Mouse (Mus musculus) megakaryocyte, embryonic 14.5 days (primary cell): ENCODE measurements around the gene Cenpv. TPM values are rescaled to one million over a fixed set of nuclear protein-coding genes. Genes with fewer than 3 reads are reported as not detected.

ENCODE experiments used
- H3K27me3 ChIP-seq: replicated peaks from 2 replicates; pipeline ENCODE3; 2012; ENCODE audit warnings: inconsistent platforms
- H3K36me3 ChIP-seq: replicated peaks from 2 replicates; pipeline ENCODE3; 2012; ENCODE audit warnings: low read length, inconsistent platforms, mixed read lengths
- H3K4me1 ChIP-seq: 2 replicates; pipeline ENCODE4 v1.6.1; 2012; ENCODE audit warnings: inconsistent platforms
- H3K4me3 ChIP-seq: replicated peaks from 2 replicates; pipeline ENCODE3; 2012; ENCODE audit warnings: moderate library complexity, mild to moderate bottlenecking, inconsistent platforms
- H3K9me3 ChIP-seq: 2 replicates; pipeline ENCODE4 v1.6.1; 2012; ENCODE audit warnings: inconsistent platforms
- FLI1 ChIP-seq: IDR thresholded peaks from 2 replicates; pipeline ENCODE4 v1.6.1; 2012; ENCODE audit warnings: low read length, inconsistent platforms, mixed read lengths
- GATA1 ChIP-seq: IDR thresholded peaks from 3 replicates; pipeline ENCODE4 v1.6.1; 2012; ENCODE audit warnings: mixed read lengths, low read length, inconsistent platforms, borderline replicate concordance
- polyA plus RNA-seq: library from polyadenylated mRNA; stranded (reverse); fragments of >175 nt; gene quantifications from 2 replicates; pipeline ENCODE4 v1.2.3, GENCODE M21; 2012; ENCODE audit warnings: low replicate concordance; ENCODE audit not compliant: insufficient read depth

Cenpv gene
- polyA plus RNA-seq, 1 experiment, result 10.8 TPM

DNA sequence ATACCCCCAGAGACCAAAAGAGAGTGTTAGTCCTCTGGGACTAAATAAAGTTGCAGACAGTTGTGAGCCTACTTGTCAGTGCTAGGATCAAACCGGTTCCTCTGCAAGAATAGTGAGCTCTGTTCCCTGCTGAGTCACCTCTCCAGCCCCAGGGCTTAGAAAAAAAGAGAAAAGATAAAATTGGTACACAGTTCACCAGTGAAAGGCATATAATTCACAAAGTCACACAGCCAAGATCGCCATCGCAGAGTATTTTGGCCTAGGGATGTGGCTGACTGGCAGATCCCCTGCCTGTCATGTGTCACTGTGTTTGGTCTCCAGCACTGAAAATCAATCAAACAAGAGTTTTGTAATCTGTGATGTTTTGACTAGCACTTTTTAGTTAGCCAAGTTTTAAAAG lies 29.2 kb upstream of the Cenpv start:
- H3K9me3 ChIP-seq, result no peaks in the 10 kb centered on the region; the same call in 1 of the 2 replicates
- H3K4me1 ChIP-seq, result peaks cover 44% of the 10 kb centered on the region
- H3K27me3 ChIP-seq, result peaks cover 3% of the 10 kb centered on the region
- H3K4me3 ChIP-seq, result peak overlapping the region; percentile 71
- no peak for TF ChIP-seq GATA1
- TF ChIP-seq FLI1, result no peak
- H3K36me3 ChIP-seq, result no peaks in the 10 kb centered on the region

DNA sequence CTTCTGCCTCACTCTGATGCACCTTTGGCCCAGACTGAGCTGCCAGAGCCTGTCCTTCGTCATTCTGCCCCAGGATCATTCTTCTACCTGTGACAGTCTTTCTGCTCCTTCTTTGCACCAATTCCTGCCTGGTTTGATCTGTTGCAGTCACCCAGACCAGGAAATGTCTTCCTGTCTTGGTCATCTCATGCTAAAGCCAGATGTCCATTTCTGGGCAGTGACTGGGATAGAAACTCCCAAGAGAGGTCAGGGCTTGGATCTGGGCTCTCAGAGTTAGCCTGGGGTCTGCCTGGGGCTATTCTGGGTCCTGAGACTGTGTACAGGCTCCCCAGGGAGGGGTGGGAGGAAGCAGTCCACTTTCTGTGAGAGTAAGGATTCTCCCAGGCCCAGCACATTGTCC lies 27.1 kb upstream of the Cenpv start:
- H3K4me1 ChIP-seq, result peaks cover 41% of the 10 kb centered on the region
- H3K36me3 ChIP-seq, result no peaks in the 10 kb centered on the region
- peak overlapping the region; percentile 35 for H3K4me3 ChIP-seq
- no peak for TF ChIP-seq FLI1
- TF ChIP-seq GATA1, result no peak
- H3K9me3 ChIP-seq, result no peaks in the 10 kb centered on the region
- H3K27me3 ChIP-seq, result peaks cover 3% of the 10 kb centered on the region

DNA sequence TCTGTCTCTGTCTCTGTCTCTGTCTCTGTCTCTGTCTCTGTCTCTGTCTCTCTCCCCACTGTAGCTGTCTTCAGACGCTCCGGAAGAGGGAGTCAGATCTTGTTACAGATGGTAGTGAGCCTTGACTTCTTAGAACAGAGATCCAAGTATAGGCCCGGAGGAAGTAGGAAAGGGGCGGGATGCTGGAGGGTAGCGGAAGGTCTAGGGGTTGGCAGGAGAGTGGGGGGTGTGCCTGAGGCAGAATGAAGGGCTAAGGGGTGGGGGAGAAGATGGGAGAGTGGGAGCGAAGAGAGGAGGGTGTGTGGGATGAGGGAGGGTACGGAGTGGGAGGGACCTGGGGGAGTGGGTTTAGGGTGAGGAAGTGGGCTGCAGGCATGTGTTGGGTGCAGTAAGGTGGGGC lies 26.7 kb upstream of the Cenpv start:
- Histone ChIP-seq H3K27me3 (peaks cover 3% of the 10 kb centered on the region), H3K9me3 (no peaks in the 10 kb centered on the region), H3K4me3 (peak overlapping the region; percentile 35), H3K36me3 (no peaks in the 10 kb centered on the region), H3K4me1 (peaks cover 39% of the 10 kb centered on the region)
- no peak for TF ChIP-seq GATA1
- TF ChIP-seq FLI1, result no peak

DNA sequence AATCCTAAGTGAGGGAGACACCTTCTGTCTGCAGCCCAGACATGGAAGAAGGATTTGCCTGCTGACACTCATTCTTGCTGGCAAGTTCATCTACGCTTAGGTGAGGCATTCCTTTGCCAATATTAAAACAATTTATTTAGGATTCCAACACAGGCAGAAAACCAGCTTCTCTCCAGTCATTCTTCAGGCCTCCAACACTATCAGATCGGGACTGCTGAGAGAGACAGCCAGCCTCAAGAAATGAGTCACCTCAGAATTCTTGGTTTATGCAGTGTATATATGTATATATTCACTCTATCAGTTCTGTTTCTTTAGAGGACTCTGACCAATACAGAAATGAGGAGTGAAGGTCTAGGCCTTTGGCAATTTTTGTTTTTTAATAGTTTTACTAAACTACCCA lies 24.5 kb upstream of the Cenpv start:
- no peak overlapping the region for H3K4me3 ChIP-seq
- TF ChIP-seq FLI1 (no peak), GATA1 (no peak)
- peaks cover 3% of the 10 kb centered on the region for H3K27me3 ChIP-seq
- H3K36me3 ChIP-seq, result peaks cover 3% of the 10 kb centered on the region
- H3K4me1 ChIP-seq, result peaks cover 55% of the 10 kb centered on the region
- H3K9me3 ChIP-seq, result peaks cover 4% of the 10 kb centered on the region

DNA sequence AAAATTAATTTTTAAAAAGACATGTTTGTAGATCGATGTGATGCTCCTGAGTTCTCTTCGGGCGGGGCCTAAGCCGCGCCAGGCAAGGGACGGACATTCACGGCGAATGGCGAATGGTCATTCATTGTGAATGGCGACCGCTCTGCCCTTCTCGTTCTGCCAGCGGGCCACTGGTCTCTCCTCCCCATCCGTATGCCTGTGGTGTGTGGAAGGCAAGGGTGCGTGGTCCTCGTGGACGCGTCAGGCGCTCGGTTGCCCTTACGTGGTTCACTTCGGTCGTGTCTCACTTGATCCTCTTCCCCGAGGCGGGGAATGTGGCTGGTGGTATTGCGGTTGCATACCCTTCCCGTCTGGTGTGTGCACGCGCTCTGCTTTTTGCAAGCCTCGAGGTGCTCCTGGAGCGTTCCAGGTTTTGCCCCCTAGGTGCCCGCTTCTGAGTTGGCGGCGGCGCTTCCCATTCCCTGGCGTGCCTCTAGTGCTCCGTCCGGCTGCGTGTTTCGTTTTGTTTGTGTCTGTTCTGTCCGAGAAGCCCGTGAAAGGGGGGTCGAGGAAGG lies 21.5 kb upstream of the Cenpv start:
- H3K36me3 ChIP-seq, result peaks cover 3% of the 10 kb centered on the region
- TF ChIP-seq FLI1 (no peak), GATA1 (no peak)
- peak overlapping the region; percentile 77 for H3K4me3 ChIP-seq
- H3K4me1 ChIP-seq, result peaks cover 44% of the 10 kb centered on the region
- peaks cover 4% of the 10 kb centered on the region for H3K9me3 ChIP-seq
- H3K27me3 ChIP-seq, result no peaks in the 10 kb centered on the region

DNA sequence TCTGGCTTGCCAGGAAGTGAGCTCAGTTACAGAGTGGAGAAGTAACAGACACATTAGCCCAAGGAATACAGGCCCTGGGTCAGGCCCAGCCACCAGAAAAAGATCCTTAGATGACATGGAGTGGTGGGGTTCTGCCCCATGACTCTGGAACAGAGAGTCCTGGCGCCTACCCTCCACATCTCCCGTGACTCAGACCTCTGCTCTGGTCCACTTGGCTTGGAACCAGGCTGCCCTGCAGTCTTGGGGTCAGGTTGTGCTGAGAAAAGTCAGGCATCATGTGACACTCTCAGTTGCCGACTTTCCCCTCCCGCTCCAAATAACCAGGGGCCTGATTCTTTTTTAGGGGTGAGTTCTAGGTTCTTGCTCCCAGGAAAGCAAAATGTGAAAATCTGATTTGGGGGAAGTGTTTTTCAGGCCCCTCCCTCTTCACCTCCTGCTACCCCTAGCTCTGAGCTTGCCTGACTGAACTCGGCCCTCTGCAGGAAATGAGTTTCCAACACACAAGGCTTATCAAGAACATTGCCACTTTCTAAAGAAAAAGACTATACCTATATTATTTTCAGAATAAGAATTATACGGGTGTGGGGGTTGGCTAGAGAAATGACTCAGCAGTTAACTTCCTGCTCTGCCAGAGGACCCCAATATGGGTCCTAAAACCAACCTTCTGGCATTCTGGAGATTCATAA lies 20.0 kb upstream of the Cenpv start:
- TF ChIP-seq GATA1, result no peak
- no peak for TF ChIP-seq FLI1
- Histone ChIP-seq H3K36me3 (peaks cover 17% of the 10 kb centered on the region), H3K4me3 (peak overlapping the region; percentile 0), H3K27me3 (no peaks in the 10 kb centered on the region), H3K4me1 (peaks cover 54% of the 10 kb centered on the region), H3K9me3 (peaks cover 4% of the 10 kb centered on the region)

DNA sequence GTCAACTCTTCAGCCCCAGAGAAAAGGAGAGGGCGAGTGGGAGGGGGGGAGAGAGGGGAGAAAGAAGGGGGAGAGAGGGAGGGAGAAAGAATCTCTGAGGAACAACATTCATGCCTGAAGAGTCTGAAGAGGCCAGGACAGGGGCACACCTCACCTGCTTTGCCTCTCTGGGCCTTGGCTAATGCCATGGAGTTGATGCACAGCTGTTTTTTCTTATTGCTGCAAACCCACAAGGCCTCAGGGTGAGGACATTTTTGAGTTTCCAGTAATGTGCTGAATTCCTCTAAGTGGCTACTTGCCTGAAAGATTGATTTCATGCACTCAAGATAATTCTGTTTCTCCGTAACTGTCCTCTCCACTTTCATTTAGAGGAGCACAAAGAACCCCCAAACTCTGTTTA lies 19.1 kb upstream of the Cenpv start:
- H3K4me3 ChIP-seq, result no peak overlapping the region
- H3K4me1 ChIP-seq, result peaks cover 57% of the 10 kb centered on the region
- peaks cover 26% of the 10 kb centered on the region for H3K36me3 ChIP-seq
- peaks cover 4% of the 10 kb centered on the region for H3K9me3 ChIP-seq
- H3K27me3 ChIP-seq, result no peaks in the 10 kb centered on the region
- TF ChIP-seq FLI1, result no peak
- no peak for TF ChIP-seq GATA1

DNA sequence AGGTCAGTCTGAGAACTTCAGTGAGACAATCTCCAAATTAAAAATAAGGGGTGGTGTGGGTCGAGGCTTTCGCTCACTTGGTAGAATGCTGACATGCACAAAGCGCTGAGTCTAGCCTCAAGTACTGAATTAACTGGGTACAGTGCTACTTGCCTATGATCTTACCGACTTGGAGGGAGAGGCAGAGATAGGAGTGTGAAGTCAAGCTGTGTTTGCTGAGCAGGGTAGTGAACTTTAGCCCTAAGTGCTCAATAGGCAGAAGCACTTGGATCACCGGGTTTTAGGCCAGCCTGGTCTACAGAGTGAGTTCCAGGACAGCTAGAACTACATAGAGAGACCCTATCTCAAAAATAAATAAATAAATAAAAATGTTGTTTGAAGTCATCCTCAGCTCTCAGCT lies 18.1 kb upstream of the Cenpv start:
- Histone ChIP-seq H3K4me3 (no peak overlapping the region), H3K36me3 (peaks cover 28% of the 10 kb centered on the region), H3K9me3 (peaks cover 4% of the 10 kb centered on the region), H3K27me3 (no peaks in the 10 kb centered on the region), H3K4me1 (peaks cover 56% of the 10 kb centered on the region)
- no peak for TF ChIP-seq GATA1

DNA sequence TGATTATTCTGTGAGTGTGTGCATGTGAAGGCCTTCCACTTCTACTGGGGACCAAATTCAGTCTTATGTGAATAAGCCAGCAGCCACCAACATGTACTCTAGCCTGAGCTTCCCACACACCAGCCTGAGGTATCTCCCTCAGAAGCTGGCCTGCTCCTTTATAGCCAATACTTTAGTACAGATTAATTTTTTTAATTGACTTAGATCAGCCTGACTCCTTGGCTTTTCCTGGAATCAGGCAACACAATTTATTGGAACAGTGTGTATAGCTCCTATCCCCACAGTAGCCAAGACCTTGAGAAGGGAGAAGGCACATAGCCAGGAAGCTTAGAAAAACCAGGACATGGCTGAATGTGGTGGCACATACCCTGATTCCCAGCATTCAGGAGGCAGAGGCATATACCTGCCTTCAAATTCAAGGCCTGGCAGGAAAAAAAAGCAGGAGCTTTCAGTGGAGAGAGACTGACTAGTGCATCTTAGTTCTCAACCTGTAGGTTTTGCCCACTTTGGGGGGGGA lies 16.9 kb upstream of the Cenpv start:
- peaks cover 28% of the 10 kb centered on the region for H3K36me3 ChIP-seq
- H3K4me3 ChIP-seq, result no peak overlapping the region
- H3K27me3 ChIP-seq, result no peaks in the 10 kb centered on the region
- H3K4me1 ChIP-seq, result peaks cover 56% of the 10 kb centered on the region
- H3K9me3 ChIP-seq, result peaks cover 4% of the 10 kb centered on the region
- TF ChIP-seq FLI1, result no peak
- no peak for TF ChIP-seq GATA1

DNA sequence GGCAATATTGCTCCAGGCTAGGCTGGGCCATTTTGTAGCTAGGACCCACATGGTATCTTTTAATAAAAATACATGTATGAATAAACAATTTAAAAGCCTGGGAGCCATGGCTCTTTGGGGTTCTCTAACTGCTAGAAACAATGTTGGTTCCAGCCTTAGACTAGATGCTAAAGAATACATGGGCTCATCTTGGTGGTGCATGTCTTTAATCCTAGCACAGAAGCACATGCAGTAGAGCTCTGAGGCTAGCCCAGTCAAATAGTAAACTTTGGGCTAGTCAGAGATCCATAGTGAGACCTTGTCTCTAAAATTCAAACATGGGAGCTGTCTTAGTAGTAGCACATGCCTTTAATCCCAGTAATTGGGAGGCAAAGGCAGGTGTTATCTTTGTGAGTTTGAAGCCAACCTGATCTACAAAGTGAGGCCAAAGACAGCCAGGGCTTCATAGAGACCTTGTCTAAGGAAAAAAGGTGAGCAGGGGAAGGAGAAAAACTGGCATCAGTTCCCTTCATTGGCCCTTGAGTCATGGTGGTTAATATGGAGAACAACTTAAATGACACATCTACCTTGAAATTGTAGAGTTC lies 16.0 kb upstream of the Cenpv start:
- Histone ChIP-seq H3K4me3 (peak overlapping the region; percentile 90), H3K36me3 (peaks cover 25% of the 10 kb centered on the region), H3K9me3 (no peaks in the 10 kb centered on the region), H3K4me1 (peaks cover 51% of the 10 kb centered on the region), H3K27me3 (no peaks in the 10 kb centered on the region)
- TF ChIP-seq GATA1 (no peak), FLI1 (no peak)
